Mouse (Mus musculus) ZHBTc4 (cell line): ENCODE measurements at regions not wholly inside any gene's neighbourhood (a gene's known extent, or its start where the extent isn't known, plus 50 kb on each side); places are given as distances from the start of the nearest gene placed in this dataset.
A peak's percentile ranks its signal among the peaks of the same experiment; 100 is the strongest.

Experiments used
- DNase-seq: peaks from one replicate; pipeline ENCODE4 v3.0.0-alpha.2; 2011; ENCODE audit warnings: low read depth, low spot score

- no peak for DNase-seq
Observed at GRCm38 (mm10) chr5:52092273-52092672, 98.0 kb downstream of the Dhx15 start.

- DNase-seq, result no peak
Observed at GRCm38 (mm10) chr5:52088131-52088530, 102.2 kb downstream of the Dhx15 start.

GRCm38 (mm10) chr5:52086766-52087429, 103.4 kb downstream of the Dhx15 start:
- no peak for DNase-seq

GRCm38 (mm10) chr5:52080268-52080667, 110.0 kb downstream of the Dhx15 start:
- no peak for DNase-seq

- DNase-seq, result no peak
Observed at GRCm38 (mm10) chr5:52077696-52078095, 112.6 kb downstream of the Dhx15 start.

GRCm38 (mm10) chr5:52075096-52075495, 115.2 kb downstream of the Dhx15 start:
- no peak for DNase-seq

- peak; percentile 90 for DNase-seq
Observed at GRCm38 (mm10) chr5:52064804-52065451, 125.4 kb downstream of the Dhx15 start.

- DNase-seq, result no peak
Observed at GRCm38 (mm10) chr5:52062214-52062613, 128.1 kb downstream of the Dhx15 start.

GRCm38 (mm10) chr5:52061226-52061625, 129.1 kb downstream of the Dhx15 start:
- no peak for DNase-seq

GRCm38 (mm10) chr5:52057261-52057660, 133.1 kb downstream of the Dhx15 start:
- no peak for DNase-seq

- DNase-seq, result no peak
Observed at GRCm38 (mm10) chr5:52052072-52052465, 138.2 kb downstream of the Dhx15 start.

- DNase-seq, result no peak
Observed at GRCm38 (mm10) chr5:52051383-52052071, 138.8 kb downstream of the Dhx15 start.

GRCm38 (mm10) chr5:52048790-52049189, 141.5 kb downstream of the Dhx15 start:
- DNase-seq, result no peak

GRCm38 (mm10) chr5:52046704-52047103, 143.6 kb downstream of the Dhx15 start:
- no peak for DNase-seq

GRCm38 (mm10) chr5:52044101-52044500, 146.2 kb downstream of the Dhx15 start:
- no peak for DNase-seq

- DNase-seq, result no peak
Observed at GRCm38 (mm10) chr5:52041447-52041846, 148.9 kb downstream of the Dhx15 start.

GRCm38 (mm10) chr5:52040427-52041312, 149.6 kb downstream of the Dhx15 start:
- no peak for DNase-seq

GRCm38 (mm10) chr5:52035339-52035738, 155.0 kb downstream of the Dhx15 start:
- no peak for DNase-seq

GRCm38 (mm10) chr5:52027478-52027877, 162.8 kb downstream of the Dhx15 start:
- DNase-seq, result no peak

GRCm38 (mm10) chr5:52026148-52026547, 164.2 kb downstream of the Dhx15 start:
- no peak for DNase-seq

GRCm38 (mm10) chr5:52023212-52023611, 167.1 kb downstream of the Dhx15 start:
- no peak for DNase-seq

- DNase-seq, result no peak
Observed at GRCm38 (mm10) chr5:52016992-52017391, 173.3 kb downstream of the Dhx15 start.
